Mouse (Mus musculus) granulocyte monocyte progenitor cell, adult 5-6 weeks (primary cell): Measurements from ENCODE around the gene Rorc. TPM values are rescaled to one million over a fixed set of nuclear protein-coding genes. Genes with fewer than 3 reads are reported as not detected.

ENCODE experiments used
- ATAC-seq: replicated peaks from 2 replicates; pipeline ENCODE4 v1.8.0; 2016; ENCODE audit warnings: mild to moderate bottlenecking, moderate TSS enrichment, inconsistent platforms; ENCODE audit not compliant: poor library complexity, severe bottlenecking
- total RNA-seq, 2 experiments: library from RNA; stranded (forward) in 1 of 2; stranded (reverse) in 1 of 2; fragments of 200-712, 200-1000 nt in 1 of 2; fragments of >200 nt in 1 of 2; fragmentation: Nextera tagmentation in 1 of 2; gene quantifications; 2 replicates each; pipeline ENCODE4 v1.2.3; 2014 to 2017

The Rorc gene
- not detected in 2 replicates for total RNA-seq (2014; fragmentation: Nextera tagmentation)
- total RNA-seq (2017) = 0.13 TPM in 1 of 2 replicates, not detected in the other

- ATAC-seq = no peak
Measured at GRCm38 (mm10) chr3:94372641-94373040, at the start of gene Rorc. Gene Rorc (plus strand): TSS chr3:94372794.

DNA sequence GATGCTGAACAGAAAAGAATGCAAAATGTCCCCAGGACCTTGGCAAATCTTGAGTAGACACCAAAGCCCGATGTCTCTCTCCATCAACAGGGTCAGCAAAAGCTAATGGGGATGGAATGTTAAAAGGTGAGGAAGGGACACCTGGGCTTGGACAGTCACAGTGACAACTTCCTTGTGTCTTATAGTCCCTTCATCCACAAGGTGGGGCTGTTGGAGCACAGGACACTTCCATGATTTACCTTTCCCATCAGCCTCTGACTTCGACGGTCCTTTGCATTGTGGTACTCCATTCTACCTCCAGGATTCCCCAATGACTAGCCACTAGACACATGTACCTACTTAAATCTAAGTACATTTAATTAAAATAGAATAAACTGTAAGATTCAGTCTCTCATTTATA, 43.9 kb upstream of the Rorc start:
- ATAC-seq = no peak

GRCm38 (mm10) chr3:94334442-94334841, 38.2 kb upstream of the Rorc start:
- peak; percentile 67 for ATAC-seq

GRCm38 (mm10) chr3:94338522-94338921, 34.1 kb upstream of the Rorc start:
- ATAC-seq = no peak

DNA sequence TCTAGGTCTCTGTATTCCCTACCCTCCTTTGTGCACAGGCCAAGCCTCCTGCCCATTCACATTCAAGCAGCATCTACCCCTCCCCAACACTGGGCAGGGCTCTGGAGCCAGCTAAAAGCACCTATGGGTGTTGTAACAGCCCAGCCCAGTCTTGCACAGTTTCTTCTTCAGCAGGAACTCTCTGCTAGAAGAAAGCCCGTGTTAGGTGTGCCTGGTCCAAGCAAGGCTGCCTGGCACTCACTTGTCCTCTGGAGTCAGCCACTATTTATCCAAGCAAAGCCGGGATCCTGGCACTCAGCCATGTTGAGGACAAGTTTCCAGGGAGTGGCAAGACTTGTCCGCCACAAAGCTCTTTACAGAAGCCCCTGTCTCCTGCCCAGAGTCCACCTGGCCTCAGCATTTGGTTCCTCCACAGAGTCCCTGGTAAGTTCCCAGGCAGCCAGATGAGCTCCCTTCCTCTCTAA, 30.6 kb upstream of the Rorc start, which contains the start of gene Them5:
Them5 (plus strand) TSS at position 141 of the 464 bp plus-strand sequence.
- no peak for ATAC-seq

GRCm38 (mm10) chr3:94342552-94342951, 30.0 kb upstream of the Rorc start:
- no peak for ATAC-seq

DNA sequence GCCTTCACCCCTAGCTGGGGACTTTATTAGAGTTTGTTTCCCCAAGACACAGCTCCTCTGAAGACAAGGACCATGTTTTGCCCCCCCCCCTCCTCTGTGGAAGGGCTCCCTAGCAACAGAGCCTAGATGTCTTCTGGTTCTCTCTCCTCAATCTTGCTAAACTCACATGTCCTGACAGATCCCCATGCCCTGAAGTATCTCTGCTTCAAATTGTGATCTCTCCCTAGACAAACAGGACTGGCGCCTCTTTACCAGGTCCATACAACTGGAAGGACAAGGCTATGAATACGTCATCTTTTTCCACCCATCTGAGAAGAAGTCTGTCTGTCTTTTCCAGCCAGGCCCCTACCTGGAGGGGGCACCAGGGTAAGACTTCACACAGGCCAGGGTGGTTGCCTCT, 28.4 kb upstream of the Rorc start:
- ATAC-seq = no peak

DNA sequence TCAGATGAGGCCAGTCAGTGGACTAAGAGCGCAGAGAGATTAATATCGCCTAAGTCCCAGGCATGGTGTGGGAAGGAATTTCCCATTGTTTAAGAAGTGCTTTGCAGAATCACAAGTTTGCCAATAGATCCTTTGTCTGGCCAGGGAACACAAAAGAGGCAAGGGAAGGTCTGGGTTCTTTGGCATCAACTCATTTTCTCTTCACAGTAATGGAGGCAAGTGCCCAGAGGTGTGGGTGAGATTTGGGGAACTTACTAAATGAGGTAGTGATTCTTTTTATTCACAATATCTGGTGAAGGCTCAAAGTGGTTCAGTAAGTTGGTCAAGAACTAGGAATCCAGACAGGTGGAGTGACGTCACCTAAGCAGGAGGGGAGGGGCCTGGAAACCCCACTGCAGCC, 27.7 kb upstream of the Rorc start:
- ATAC-seq = no peak

DNA sequence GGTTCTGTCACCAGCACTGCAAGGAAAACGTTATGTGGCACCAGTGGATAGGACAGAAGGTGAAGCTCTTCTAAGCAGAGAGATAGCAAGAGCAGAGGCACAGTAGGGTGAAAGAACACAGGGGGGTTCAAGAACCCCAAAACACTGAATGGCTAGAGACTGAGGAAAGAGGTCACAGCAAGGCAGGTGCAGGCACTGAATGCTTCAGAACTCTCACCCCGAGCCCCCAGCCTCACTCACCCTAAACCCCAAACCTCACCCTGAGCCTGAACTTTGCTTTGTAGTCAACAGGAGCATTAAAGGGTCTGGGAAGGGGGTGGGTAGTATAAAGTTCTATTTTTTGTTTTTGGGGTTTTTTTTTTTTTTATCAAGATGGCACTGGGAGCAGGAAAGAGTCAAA, 24.4 kb upstream of the Rorc start:
- ATAC-seq = no peak

- ATAC-seq = no peak
Measured at GRCm38 (mm10) chr3:94360812-94361211, 11.8 kb upstream of the Rorc start.

GRCm38 (mm10) chr3:94362138-94362537, 10.5 kb upstream of the Rorc start, which contains the start of gene C2cd4d:
Gene C2cd4d (plus strand): TSS chr3:94362438.
- no peak for ATAC-seq

GRCm38 (mm10) chr3:94363291-94364153, 9.1 kb upstream of the Rorc start:
- ATAC-seq = peak; percentile 49

- no peak for ATAC-seq
Measured at GRCm38 (mm10) chr3:94364154-94364526, 8.5 kb upstream of the Rorc start.

GRCm38 (mm10) chr3:94366761-94367160, 5.8 kb upstream of the Rorc start:
- peak; percentile 84 for ATAC-seq

DNA sequence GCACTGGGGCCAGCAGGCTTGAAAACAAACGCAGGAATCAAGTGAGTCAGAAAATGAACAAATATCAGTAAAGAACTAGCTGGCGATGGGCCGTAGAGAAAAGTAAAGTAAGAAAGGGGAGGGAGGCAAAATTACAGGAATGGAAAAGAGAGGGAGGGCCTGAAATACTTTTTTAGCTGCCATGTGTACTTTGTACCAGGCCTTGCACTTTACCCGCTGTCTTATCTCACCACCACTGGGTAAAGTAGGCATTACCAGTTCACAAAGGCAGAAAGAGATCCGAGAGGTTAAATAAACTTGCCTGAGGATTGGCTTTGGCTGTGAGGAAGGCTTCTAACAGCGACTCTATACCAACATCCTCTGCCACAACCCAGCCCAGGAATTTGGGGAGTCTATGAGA, 5.1 kb upstream of the Rorc start:
- ATAC-seq = no peak

DNA sequence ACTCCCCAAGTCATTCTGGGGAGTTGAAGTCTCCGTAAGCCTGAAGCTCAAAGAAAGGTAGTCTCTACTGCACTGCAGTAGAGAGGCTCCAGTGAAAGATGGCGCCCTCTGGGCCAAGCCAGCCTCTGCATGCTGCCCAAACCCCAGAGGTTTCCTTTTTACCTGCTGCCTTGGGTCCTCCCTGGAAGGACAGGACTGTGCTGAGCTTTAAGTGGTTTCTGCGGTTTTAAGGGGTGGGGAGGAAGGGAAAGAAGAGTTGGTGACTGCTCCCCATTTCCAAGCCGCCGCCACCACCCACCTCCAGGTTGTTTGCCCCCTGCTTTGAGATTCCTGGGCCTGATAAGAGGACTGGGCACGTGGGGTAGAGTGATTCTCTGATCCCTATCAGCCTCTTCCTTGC, 4.0 kb upstream of the Rorc start:
- ATAC-seq = no peak

GRCm38 (mm10) chr3:94369709-94370108, 2.9 kb upstream of the Rorc start:
- no peak for ATAC-seq

DNA sequence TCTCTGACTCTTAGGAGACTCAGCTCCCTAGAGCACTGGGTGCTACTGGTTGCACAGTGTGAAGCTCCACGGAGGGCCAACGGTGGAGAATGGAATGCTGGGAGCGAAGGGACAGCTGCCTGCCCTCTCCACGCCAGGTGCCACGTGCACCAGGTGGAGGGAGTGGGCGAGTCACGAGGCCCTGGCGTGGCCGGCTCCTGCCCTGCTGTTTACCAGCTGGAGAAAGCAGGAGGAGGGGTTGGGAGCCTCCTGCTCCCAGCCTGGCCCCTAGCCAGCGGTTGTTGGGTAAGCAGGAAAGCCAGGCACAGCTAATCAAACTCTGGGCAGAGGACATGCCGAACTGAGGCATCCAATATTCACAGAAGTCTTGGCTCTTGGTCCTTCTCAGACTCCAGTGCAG, 957 bp upstream of the Rorc start:
- no peak for ATAC-seq

DNA sequence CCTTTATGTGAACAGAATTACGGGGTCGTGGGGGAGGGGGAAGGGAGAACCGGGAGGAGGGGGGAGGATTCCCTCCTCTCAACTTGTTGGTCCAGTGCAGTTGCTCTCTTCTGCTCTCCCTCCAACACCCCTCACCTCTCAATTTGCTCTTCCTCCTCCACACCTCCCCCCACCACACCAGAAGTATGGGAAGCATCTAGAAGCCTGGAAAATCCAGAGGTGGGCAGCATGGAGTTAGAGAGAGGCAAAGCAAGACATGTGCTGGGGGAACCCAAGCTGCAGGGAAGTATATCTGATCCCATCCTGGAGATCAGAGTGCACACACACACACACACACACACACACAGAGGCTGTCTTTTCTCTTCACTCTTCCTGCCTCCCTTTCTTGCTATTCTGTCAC, 556 bp upstream of the Rorc start:
- no peak for ATAC-seq

DNA sequence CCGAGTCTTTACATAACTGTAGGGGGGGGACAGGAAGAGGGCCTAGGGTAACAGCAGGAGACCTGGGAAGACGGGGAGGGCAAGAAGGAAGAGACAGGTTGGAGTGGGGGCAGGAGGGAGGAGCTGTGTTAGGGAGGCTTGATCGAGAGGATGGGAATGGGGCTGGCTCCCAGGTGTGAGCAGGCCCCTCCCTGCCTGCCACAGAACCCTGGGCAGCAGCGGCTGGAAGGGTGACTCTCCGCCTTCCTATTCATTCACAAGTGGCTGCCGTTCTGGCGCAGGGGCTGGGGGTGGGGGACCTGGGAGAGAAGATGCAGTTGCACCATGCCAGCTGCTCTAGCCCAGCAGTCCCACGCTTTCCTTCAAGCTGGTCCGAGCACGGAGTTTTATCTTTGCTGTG, 496 bp downstream of the Rorc start:
- no peak for ATAC-seq

DNA sequence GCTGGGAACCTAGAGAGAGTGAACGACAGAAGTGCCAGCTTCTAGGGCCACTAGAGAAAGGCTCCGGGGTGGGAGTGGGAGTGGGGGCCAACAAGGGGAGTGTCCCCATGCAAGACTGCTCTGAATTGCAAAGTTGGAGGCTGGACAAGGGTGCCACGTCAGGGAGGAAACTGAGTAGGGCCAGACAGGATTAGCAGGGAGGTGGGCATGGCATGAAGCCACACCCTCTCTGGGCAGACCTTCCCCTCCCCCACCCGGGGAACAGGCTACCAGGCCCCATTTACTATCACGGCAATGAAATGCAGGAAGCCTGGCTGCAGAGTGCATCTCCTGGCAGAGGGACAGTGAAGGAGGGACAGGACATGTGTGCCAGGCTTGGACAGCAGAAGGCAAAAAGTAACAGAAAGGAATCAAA, 1.0 kb downstream of the Rorc start:
- 0 out of 2 replicates have a peak, but pooled peaks have one; percentile 12 for ATAC-seq

DNA sequence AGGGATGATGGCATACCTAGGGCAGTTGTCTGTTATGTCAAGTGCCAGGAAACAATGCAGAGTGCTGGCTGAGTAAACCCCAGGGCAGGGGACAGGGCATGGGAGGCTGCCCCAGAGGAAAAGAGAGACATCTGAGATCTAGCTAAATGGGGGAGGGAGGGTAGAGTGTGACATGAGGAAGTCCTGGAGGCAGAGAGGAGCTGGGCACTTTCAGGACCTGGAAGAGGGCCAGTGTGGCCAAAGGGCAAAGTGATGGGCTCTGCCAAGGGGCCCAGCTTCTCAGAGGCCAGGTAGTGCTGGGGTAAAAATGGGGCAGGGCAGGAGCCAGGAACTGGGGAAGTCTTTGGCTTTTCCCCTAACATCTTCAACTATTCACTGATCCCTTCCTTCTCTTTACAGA, 2.0 kb downstream of the Rorc start:
- ATAC-seq = no peak
